Mouse (Mus musculus): ENCODE measurements around the gene Atp6v1e2. TPM values are rescaled to one million over a fixed set of nuclear protein-coding genes. Genes with fewer than 3 reads are reported as not detected.

The Atp6v1e2 gene
- total RNA-seq, 2 experiments from 2014 or later, result not detected

DNA sequence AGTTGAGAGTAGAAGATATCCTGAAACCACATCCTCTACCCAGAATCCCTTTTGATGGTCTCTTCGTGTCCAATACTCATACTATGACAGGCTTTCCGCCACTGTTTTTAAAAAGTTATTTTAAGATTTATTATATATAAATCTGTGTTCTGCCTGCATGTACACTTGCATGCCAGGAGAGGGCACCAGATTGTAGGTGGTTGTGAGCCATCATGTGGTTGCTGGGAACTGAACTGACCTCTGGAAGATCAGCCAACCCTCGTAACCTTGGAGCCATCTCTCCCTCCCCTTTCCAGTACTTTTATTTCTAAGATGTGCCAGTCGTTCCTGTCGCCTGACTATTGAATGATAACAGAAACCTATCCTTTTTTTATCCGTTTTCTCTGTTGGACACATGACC lies 28.9 kb downstream of the Atp6v1e2 start:
- peak; percentile 75 for ATAC-seq (ENCODE audit: poor library complexity, severe bottlenecking)

GRCm38 (mm10) chr17:86917048-86917447 lies 30.6 kb downstream of the Atp6v1e2 start, which contains the start of gene Tmem247:
Gene Tmem247 (plus strand): TSS chr17:86917348.
- no peak for ATAC-seq (ENCODE audit: poor library complexity, severe bottlenecking)

DNA sequence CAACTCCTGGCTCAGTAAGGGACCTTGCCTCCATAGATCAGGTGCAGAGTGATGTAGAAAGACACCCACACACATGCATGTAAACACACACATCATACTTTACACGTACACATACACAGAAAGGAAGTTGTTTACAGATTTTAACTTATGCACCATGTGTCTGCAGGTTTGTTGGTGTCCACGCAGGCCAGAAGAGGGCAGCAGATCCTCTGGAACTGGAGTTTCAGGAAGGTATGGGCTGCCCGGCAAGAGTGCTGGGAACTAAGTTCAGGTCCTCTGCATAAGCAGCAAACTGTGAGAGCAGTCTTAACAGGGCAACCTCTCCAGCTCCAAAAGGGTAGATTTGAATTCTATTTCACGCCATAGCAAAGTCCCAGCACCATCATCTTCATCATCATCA lies 32.2 kb downstream of the Atp6v1e2 start:
- ATAC-seq (ENCODE audit: poor library complexity, severe bottlenecking), result no peak

GRCm38 (mm10) chr17:86913003-86913607 lies 34.6 kb downstream of the Atp6v1e2 start:
- ATAC-seq (ENCODE audit: poor library complexity, severe bottlenecking), result peak; percentile 35

GRCm38 (mm10) chr17:86911261-86911660 lies 36.4 kb downstream of the Atp6v1e2 start:
- no peak for ATAC-seq (ENCODE audit: poor library complexity, severe bottlenecking)

DNA sequence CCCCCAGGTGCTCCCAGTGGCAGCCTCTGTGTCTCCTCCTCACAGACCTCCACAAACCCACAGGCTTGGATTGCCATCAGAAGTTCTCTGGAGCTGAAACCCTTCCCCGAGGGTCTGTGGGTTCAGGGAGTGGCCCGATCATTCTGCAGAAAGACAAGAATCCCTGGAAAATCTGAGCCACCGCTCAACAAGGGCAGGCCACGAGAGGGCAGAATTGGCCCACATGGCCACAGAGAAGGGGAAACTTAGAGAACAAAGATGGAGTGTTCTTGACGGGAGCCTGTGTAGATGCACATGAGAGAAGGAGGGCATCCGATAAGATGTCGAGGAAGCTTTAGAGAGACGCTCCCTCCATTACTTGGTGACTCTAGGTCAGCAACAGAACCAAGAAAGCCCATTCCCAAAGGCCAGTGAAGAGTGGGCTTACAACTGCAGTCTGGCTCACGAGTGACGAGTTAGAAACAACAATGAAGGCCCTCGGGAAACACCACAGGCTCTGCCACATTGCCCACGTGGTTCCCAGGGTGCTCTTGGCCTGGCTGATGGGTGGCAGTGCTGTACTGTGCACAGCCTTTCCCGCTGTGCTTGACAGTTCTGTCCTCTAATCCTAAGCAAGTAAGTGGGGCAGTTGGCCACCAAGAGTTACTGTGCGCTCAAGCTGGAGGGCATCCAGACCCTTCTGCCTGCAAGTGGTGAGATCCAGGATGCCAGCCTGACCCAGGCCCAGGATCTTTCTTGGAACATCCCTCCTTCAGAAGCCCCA lies 37.8 kb downstream of the Atp6v1e2 start:
- ATAC-seq (ENCODE audit: poor library complexity, severe bottlenecking), result no peak

- ATAC-seq (ENCODE audit: poor library complexity, severe bottlenecking), result no peak
Measured at GRCm38 (mm10) chr17:86908316-86908715, 39.4 kb downstream of the Atp6v1e2 start.

GRCm38 (mm10) chr17:86907092-86907491 lies 40.6 kb downstream of the Atp6v1e2 start:
- ATAC-seq (ENCODE audit: poor library complexity, severe bottlenecking), result no peak

GRCm38 (mm10) chr17:86906601-86907000 lies 41.1 kb downstream of the Atp6v1e2 start:
- no peak for ATAC-seq (ENCODE audit: poor library complexity, severe bottlenecking)

DNA sequence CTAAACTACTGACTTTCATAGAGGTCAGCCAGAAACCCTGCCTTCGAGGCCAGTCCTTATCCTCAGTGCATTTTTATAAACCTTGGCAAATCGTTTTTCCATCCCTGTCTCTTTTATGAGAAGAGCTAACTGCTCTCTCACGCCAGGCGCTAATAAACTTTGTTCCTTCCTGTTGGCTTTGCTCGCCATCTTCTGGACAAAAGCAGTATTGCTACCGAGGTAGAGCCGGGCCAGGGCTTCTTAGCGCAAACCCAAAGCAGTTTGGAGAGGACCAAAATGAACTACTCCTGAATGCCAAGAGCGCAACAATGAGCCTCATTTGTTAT lies 41.6 kb downstream of the Atp6v1e2 start:
- peak; percentile 62 for ATAC-seq (ENCODE audit: poor library complexity, severe bottlenecking)

- ATAC-seq (ENCODE audit: poor library complexity, severe bottlenecking), result no peak
Measured at GRCm38 (mm10) chr17:86905297-86906135, 42.2 kb downstream of the Atp6v1e2 start.

- ATAC-seq (ENCODE audit: poor library complexity, severe bottlenecking), result peak; percentile 79
Measured at GRCm38 (mm10) chr17:86904206-86904605, 43.5 kb downstream of the Atp6v1e2 start.

DNA sequence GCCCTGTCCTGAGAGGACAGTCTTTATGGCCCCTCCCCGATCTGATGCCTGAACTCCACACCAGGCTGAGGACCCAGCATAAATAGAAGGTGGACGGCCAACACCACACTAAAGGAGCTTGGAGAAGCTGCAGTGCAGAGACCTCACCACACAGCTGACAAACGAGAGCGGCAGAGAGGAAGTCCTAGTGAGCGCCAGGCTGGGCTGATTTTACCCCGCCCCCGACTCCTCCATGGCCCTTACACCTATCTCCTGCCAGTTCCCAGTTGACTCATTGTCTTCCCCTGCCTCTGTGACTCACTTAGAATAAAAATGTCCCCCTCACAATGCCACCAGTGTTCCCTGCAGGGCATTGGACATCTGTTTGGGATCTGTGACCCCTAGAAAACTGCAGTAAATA lies 44.1 kb downstream of the Atp6v1e2 start:
- ATAC-seq (ENCODE audit: poor library complexity, severe bottlenecking), result peak; percentile 74

GRCm38 (mm10) chr17:86902399-86903067 lies 45.2 kb downstream of the Atp6v1e2 start:
- no peak for ATAC-seq (ENCODE audit: poor library complexity, severe bottlenecking)

- no peak for ATAC-seq (ENCODE audit: poor library complexity, severe bottlenecking)
Measured at GRCm38 (mm10) chr17:86900564-86900963, 47.1 kb downstream of the Atp6v1e2 start.

DNA sequence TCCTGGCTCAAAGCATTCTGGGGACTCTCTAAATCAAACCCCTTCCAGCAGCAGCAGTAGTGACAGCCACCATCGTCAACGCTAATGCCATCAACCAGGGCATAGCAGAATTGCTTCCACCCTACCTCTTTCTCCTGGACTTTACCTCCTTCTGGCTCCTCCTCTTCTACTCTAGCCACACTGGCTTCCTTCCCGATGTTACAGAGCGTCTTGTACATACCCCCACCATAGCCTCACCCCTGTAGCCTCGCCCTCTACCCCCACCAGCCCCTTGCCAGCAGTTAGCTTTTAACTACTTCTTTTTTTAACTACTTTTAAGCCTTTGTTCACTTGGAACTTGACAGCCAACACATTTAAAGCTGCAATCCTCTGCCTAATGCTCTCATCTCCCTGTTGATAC lies 47.9 kb downstream of the Atp6v1e2 start:
- ATAC-seq (ENCODE audit: poor library complexity, severe bottlenecking), result no peak

DNA sequence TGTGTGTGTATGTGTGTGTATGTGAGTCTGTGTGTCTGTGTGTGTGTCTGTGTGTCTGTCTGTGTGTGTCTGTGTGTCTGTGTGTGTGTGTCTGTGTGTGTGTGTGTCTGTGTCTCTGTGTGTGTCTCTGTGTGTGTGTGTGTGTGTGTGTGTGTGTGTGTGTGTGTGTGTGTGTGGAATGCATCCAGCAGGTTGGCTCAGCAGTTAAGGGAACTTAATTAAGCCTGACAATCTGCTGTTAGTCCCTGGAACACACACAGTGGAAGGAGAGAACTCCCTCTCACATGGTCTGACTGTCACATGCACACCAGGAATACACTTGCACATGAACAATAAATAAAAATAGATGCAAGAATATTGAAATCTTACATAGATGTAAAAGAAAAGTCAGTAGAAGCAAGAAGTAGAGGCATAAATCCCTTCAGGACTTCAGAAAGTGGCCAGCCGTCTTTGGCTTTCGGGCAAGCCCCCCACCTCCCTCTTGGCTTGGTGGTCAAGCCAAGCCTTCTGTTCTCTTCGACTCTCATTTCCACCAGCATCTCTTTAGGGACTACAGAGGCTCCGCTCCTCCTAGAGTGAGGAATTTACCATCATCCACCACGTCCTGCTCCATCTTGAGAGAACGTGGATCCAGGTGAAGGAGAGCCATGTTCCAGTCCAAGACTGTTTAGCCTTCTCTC lies 50.1 kb downstream of the Atp6v1e2 start:
- no peak for ATAC-seq (ENCODE audit: poor library complexity, severe bottlenecking)

- ATAC-seq (ENCODE audit: poor library complexity, severe bottlenecking), result no peak
Measured at GRCm38 (mm10) chr17:86895191-86895590, 52.5 kb downstream of the Atp6v1e2 start.
